Mouse (Mus musculus) hindbrain, embryonic 16.5 days (tissue): ENCODE data around the gene Cdc73. TPM values are rescaled to one million over a fixed set of nuclear protein-coding genes. Genes with fewer than 3 reads are reported as not detected.

Experiments
- ATAC-seq: fragments of 200-750 bp; cut with Nextera tagmentation; 2 replicates; pipeline ENCODE4 v1.8.0; 2017; ENCODE audit warnings: moderate TSS enrichment, moderate library complexity
- H3K27ac ChIP-seq: fragments of 300-500 bp; sonication (generic); 2 replicates; pipeline ENCODE4 v1.5.1; 2014; ENCODE audit warnings: low read depth, mild to moderate bottlenecking, control low read depth, low read length, moderate library complexity
- H3K27me3 ChIP-seq: fragments of 300-500 bp; sonication (generic); replicated peaks from 2 replicates; pipeline ENCODE4 v1.6.1; 2014; ENCODE audit warnings: low read length; ENCODE audit not compliant: control insufficient read depth, insufficient read depth
- H3K36me3 ChIP-seq: fragments of 300-500 bp; sonication (generic); 2 replicates; pipeline ENCODE4 v1.6.1; 2014; ENCODE audit warnings: mild to moderate bottlenecking, low read length, moderate library complexity, mixed read lengths; ENCODE audit not compliant: control insufficient read depth, insufficient read depth
- H3K4me1 ChIP-seq: fragments of 300-500 bp; sonication (generic); 2 replicates; pipeline ENCODE4 v1.6.1; 2014; ENCODE audit warnings: low read depth, low read length; ENCODE audit not compliant: control insufficient read depth, insufficient read depth
- H3K4me2 ChIP-seq: fragments of 300-500 bp; sonication (generic); 2 replicates; pipeline ENCODE4 v1.6.1; 2014; ENCODE audit warnings: mild to moderate bottlenecking, low read length, control low read depth, moderate library complexity
- H3K4me3 ChIP-seq: fragments of 300-500 bp; sonication (generic); 2 replicates; pipeline ENCODE4 v1.5.1; 2014; ENCODE audit warnings: mild to moderate bottlenecking, low read length, control low read depth, moderate library complexity
- H3K9ac ChIP-seq: fragments of 300-500 bp; sonication (generic); 2 replicates; pipeline ENCODE4 v1.6.1; 2014; ENCODE audit warnings: low read depth, mild to moderate bottlenecking, control low read depth, low read length, moderate library complexity
- H3K9me3 ChIP-seq: fragments of 300-500 bp; sonication (generic); 2 replicates; pipeline ENCODE4 v1.6.1; 2014; ENCODE audit warnings: mild to moderate bottlenecking, low read length, moderate library complexity; ENCODE audit not compliant: control insufficient read depth
- WGBS: fragments of 180-500 bp; shearing (Covaris S2); extraction: QIAGEN DNeasy Blood & Tissue Kit; methylation state at CpG from one replicate; pipeline ENCODE4 v1.1.7; 2014; 5-methylcytosine and 5-hydroxymethylcytosine counted together
- polyA plus RNA-seq: library from polyadenylated mRNA; unstranded; fragments of >200 nt; fragmentation: Nextera tagmentation; extraction: Ambion mirVana; gene quantifications from 2 replicates; pipeline ENCODE4 v1.2.1, GENCODE M21; 2015

Gene Cdc73
- polyA plus RNA-seq, 1 experiment from 2014 or later = 7.7 TPM

DNA sequence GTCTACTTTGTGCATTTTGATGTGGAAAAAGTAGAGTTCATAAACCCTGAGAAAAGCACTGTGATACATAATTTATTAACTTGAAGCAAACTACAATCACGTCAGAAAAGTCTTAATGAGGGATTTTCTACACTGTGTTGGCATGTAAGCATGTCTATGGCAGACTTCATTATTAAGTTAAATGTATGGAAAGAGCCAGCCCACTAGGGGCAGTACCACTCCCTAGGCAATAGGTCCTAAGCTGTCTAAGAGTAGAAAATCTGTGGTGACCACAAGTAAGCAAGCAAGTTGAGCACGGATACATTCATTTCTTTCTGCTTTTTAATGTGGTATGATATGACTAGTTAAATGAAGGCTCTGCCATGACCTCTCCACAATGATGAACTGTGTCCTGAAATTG, 89.8 kb downstream of the Cdc73 start:
- Histone ChIP-seq H3K4me2 (no peak overlapping the region), H3K4me1 (no peaks in the 10 kb centered on the region), H3K27me3 (no peaks in the 10 kb centered on the region), H3K9me3 (no peaks in the 10 kb centered on the region), H3K36me3 (peaks cover 10% of the 10 kb centered on the region), H3K9ac (no peak overlapping the region), H3K27ac (no peak overlapping the region), H3K4me3 (no peak overlapping the region)
- WGBS = 96% methylated on average over 2 of the region's 2 CpGs
- ATAC-seq = no peak

DNA sequence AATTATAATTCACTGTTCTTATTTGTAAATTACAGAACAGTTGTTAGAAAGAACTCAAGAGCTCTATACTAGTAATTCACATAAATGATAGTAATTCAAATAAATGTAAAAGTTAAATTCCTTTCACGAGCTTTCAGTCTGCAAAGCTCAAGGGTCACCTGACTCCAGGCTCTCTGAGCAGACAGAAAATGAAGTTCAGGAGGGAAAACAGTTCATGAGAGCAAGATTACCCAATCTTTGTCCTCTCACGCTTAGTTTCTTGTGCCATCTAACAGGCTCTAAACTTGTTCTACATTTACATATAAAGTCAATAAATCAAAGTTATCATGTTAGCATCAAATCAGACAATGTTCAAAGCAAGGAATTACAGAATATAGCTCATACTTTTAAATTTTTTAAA, 93.8 kb downstream of the Cdc73 start:
- Histone ChIP-seq H3K27ac (no peak overlapping the region), H3K4me2 (no peak overlapping the region), H3K36me3 (peaks cover 5% of the 10 kb centered on the region; the same call in 1 of the 2 replicates), H3K9ac (no peak overlapping the region), H3K9me3 (no peaks in the 10 kb centered on the region), H3K4me3 (no peak overlapping the region), H3K27me3 (no peaks in the 10 kb centered on the region), H3K4me1 (no peaks in the 10 kb centered on the region)
- ATAC-seq = no peak
- WGBS = 85% methylated on average over 2 of the region's 2 CpGs

- H3K27ac ChIP-seq = no peak overlapping the region
- H3K36me3 ChIP-seq = no peaks in the 10 kb centered on the region
- ATAC-seq = no peak
- no peak overlapping the region for H3K4me2 ChIP-seq
- no peak overlapping the region for H3K4me3 ChIP-seq
- H3K9ac ChIP-seq = no peak overlapping the region
- H3K9me3 ChIP-seq = no peaks in the 10 kb centered on the region
- no peaks in the 10 kb centered on the region for H3K4me1 ChIP-seq
- H3K27me3 ChIP-seq = no peaks in the 10 kb centered on the region
- WGBS = 91% methylated on average over 2 of the region's 2 CpGs
Observed at GRCm38 (mm10) chr1:143596864-143597263, 105.8 kb downstream of the Cdc73 start.

DNA sequence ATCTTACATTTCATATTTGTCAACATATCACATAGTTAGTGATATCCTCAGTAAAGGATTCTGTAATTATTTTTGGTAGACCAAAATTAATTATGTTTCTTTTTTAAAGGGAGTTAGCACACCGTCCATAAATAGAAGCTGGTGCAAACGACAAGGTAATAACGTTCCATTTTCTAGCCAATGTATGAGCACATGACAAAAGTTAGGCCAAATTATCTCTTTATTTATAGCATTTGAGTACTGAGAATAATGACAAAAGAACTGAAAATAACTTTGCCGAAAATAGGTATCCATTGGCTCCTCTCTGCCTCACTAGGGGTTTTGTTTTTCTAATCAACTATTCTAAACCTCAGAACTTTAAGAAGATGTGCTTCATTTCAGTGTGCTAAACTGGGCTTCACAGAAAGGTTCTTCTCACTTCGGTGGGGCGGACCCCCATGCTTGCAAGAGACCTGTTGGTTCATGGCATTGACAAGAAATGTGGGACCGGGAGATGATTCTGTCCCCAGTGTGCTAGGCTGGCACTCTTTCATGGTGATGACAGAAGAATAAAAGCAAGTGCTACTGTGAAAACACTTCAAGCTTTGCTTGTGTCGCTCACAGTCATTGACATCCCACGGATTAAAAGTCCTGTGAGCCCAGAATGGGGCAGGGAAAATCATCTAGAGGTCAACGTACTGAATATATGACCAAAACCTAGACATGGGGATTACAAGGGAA, 125.7 kb downstream of the Cdc73 start:
- H3K4me3 ChIP-seq = no peak overlapping the region
- H3K27ac ChIP-seq = no peak overlapping the region
- WGBS = 91% methylated on average over 10 of the region's 10 CpGs
- H3K36me3 ChIP-seq = no peaks in the 10 kb centered on the region
- H3K4me2 ChIP-seq = no peak overlapping the region
- H3K4me1 ChIP-seq = no peaks in the 10 kb centered on the region
- no peak for ATAC-seq
- no peak overlapping the region for H3K9ac ChIP-seq
- H3K27me3 ChIP-seq = no peaks in the 10 kb centered on the region
- H3K9me3 ChIP-seq = no peaks in the 10 kb centered on the region

- no peak for ATAC-seq
- Histone ChIP-seq H3K4me2 (no peak overlapping the region), H3K9me3 (no peaks in the 10 kb centered on the region), H3K27ac (no peak overlapping the region), H3K4me1 (no peaks in the 10 kb centered on the region), H3K27me3 (no peaks in the 10 kb centered on the region), H3K36me3 (no peaks in the 10 kb centered on the region), H3K4me3 (no peak overlapping the region), H3K9ac (no peak overlapping the region)
- 63% methylated on average over 1 of the region's 1 CpGs for WGBS
Observed at GRCm38 (mm10) chr1:143558235-143558634, 144.5 kb downstream of the Cdc73 start.

- Histone ChIP-seq H3K4me2 (no peak overlapping the region), H3K4me3 (no peak overlapping the region), H3K36me3 (no peaks in the 10 kb centered on the region), H3K27ac (no peak overlapping the region), H3K4me1 (no peaks in the 10 kb centered on the region), H3K9me3 (no peaks in the 10 kb centered on the region), H3K9ac (no peak overlapping the region), H3K27me3 (no peaks in the 10 kb centered on the region)
- 7% methylated on average over 1 of the region's 1 CpGs for WGBS
- no peak for ATAC-seq
Observed at GRCm38 (mm10) chr1:143555533-143555932, 147.2 kb downstream of the Cdc73 start.

- WGBS = 64% methylated on average over 2 of the region's 2 CpGs
Observed at GRCm38 (mm10) chr1:143554621-143555020, 148.1 kb downstream of the Cdc73 start.

More at GRCm38 (mm10) chr1:143554621-143555020, 148.1 kb downstream of the Cdc73 start:
- Histone ChIP-seq H3K27ac (no peak overlapping the region), H3K27me3 (no peaks in the 10 kb centered on the region), H3K9me3 (no peaks in the 10 kb centered on the region), H3K4me2 (no peak overlapping the region), H3K36me3 (no peaks in the 10 kb centered on the region), H3K4me1 (no peaks in the 10 kb centered on the region), H3K4me3 (no peak overlapping the region), H3K9ac (no peak overlapping the region)
- ATAC-seq = no peak

Other genes starting within 250 kb of the Cdc73 start
- gene B3galt2, start 62.2 kb downstream of the Cdc73 start, polyA plus RNA-seq = 7.2 and 7.7 TPM in 2 replicates
- 114 and 123 TPM in 2 replicates for gene Glrx2, start 13.4 kb upstream of the Cdc73 start, polyA plus RNA-seq
- gene Trove2, start 74.2 kb upstream of the Cdc73 start, polyA plus RNA-seq = 27.4 and 31.8 TPM in 2 replicates
- gene Uchl5, start 74.4 kb upstream of the Cdc73 start, polyA plus RNA-seq = 64.0 and 68.3 TPM in 2 replicates